Mouse (Mus musculus) CH12.LX (cell line): ENCODE data around the gene Hoxa9. TPM values are rescaled to one million over a fixed set of nuclear protein-coding genes. Genes with fewer than 3 reads are reported as not detected.

ENCODE experiments used
- DNase-seq: peaks from one replicate; pipeline ENCODE4 v3.0.0-alpha.2; 2013; ENCODE audit errors: extremely low read depth
- H3K27ac ChIP-seq: 2 replicates; pipeline ENCODE4 v1.5.1; 2012; ENCODE audit warnings: low read depth, mild to moderate bottlenecking, control low read depth, moderate library complexity; ENCODE audit not compliant: insufficient read depth
- H3K27me3 ChIP-seq: replicated peaks from 2 replicates; pipeline ENCODE3; 2012; ENCODE audit warnings: inconsistent platforms
- H3K36me3 ChIP-seq, 2 experiments: replicated peaks in 1 of 2; 2 replicates each; pipeline versions ENCODE3 to v1.6.1; 2012; ENCODE audit warnings: inconsistent platforms in 1 of 2, low read length in 1 of 2, mild to moderate bottlenecking in 1 of 2, mixed read lengths in 1 of 2, moderate library complexity in 1 of 2; ENCODE audit not compliant: control insufficient read depth in 1 of 2, insufficient read depth in 1 of 2
- H3K4me1 ChIP-seq, 2 experiments: 2 replicates each; pipeline ENCODE4 v1.6.1; 2012; ENCODE audit warnings: inconsistent platforms in 1 of 2, moderate library complexity in 1 of 2; ENCODE audit not compliant: insufficient read depth in 2 of 2, control insufficient read depth in 1 of 2
- H3K4me2 ChIP-seq: 2 replicates; pipeline ENCODE4 v1.6.1; 2012; ENCODE audit warnings: low read depth, mild to moderate bottlenecking, control low read depth; ENCODE audit not compliant: poor library complexity, insufficient read depth, severe bottlenecking
- H3K4me3 ChIP-seq, 3 experiments: fragments of 150-350 bp in 1 of 3; sonication (generic) in 1 of 3; replicated peaks in 1 of 3; 2 replicates each; pipeline versions ENCODE3 to v1.5.1; 2011 to 2012; ENCODE audit warnings: low read depth in 2 of 3, low read length in 2 of 3, mild to moderate bottlenecking in 2 of 3, moderate library complexity in 2 of 3, control low read depth in 1 of 3, improper control_type of control experiment in 1 of 3, inconsistent platforms in 1 of 3, mixed read lengths in 1 of 3; ENCODE audit not compliant: poor library complexity in 1 of 3
- H3K79me2 ChIP-seq: replicated peaks from 2 replicates; pipeline ENCODE4 v1.6.1; 2012; ENCODE audit warnings: mild to moderate bottlenecking, moderate library complexity; ENCODE audit not compliant: control insufficient read depth, poor library complexity, insufficient read depth, severe bottlenecking; ENCODE audit errors: extremely low read depth
- H3K9ac ChIP-seq: 2 replicates; pipeline ENCODE4 v1.6.1; 2012; ENCODE audit warnings: low read depth, mild to moderate bottlenecking, control low read depth, moderate library complexity; ENCODE audit not compliant: insufficient read depth
- H3K9me3 ChIP-seq: replicated peaks from 2 replicates; pipeline ENCODE3; 2012; ENCODE audit warnings: low read length, inconsistent platforms, mixed read lengths
- BHLHE40 ChIP-seq: IDR thresholded peaks from 2 replicates; pipeline ENCODE4 v1.6.1; 2011; ENCODE audit warnings: mild to moderate bottlenecking, low read depth, low read length, improper control_type of control experiment
- CHD2 ChIP-seq: IDR thresholded peaks from 2 replicates; pipeline ENCODE4 v1.6.1; 2011; ENCODE audit warnings: low read length, improper control_type of control experiment
- CTCF ChIP-seq, 2 experiments: IDR thresholded peaks in 1 of 2; conservative IDR thresholded peaks in 1 of 2; 2 replicates each; pipeline ENCODE4 v1.5.1; 2011 to 2012; ENCODE audit warnings: low read depth in 2 of 2, low read length in 2 of 2, improper control_type of control experiment in 1 of 2, inconsistent platforms in 1 of 2, mild to moderate bottlenecking in 1 of 2, moderate library complexity in 1 of 2
- ELF1 ChIP-seq: IDR thresholded peaks from 2 replicates; pipeline ENCODE4 v1.6.1; 2014; ENCODE audit warnings: low read depth, mild to moderate bottlenecking, inconsistent platforms, low read length, improper control_type of control experiment
- HCFC1 ChIP-seq: IDR thresholded peaks from 2 replicates; pipeline ENCODE4 v1.6.1; 2012; ENCODE audit warnings: low read depth, mild to moderate bottlenecking, inconsistent platforms, low read length, improper control_type of control experiment
- MAZ ChIP-seq: IDR thresholded peaks from 2 replicates; pipeline ENCODE4 v1.6.1; 2012; ENCODE audit warnings: low read depth, mild to moderate bottlenecking, inconsistent platforms, low read length, improper control_type of control experiment, moderate library complexity
- MEF2A ChIP-seq: IDR thresholded peaks from 2 replicates; pipeline ENCODE4 v1.6.1; 2014; ENCODE audit warnings: low read depth, mild to moderate bottlenecking, inconsistent platforms, low read length, improper control_type of control experiment, borderline replicate concordance
- POLR2AphosphoS2 ChIP-seq: IDR thresholded peaks from 2 replicates; pipeline ENCODE4 v1.6.1; 2011; ENCODE audit warnings: low read depth, low read length, improper control_type of control experiment
- USF1 ChIP-seq: IDR thresholded peaks from 2 replicates; pipeline ENCODE4 v1.6.1; 2014; ENCODE audit warnings: low read depth, mild to moderate bottlenecking, inconsistent platforms, low read length, improper control_type of control experiment
- USF2 ChIP-seq: conservative IDR thresholded peaks from 2 replicates; pipeline ENCODE4 v1.6.1; 2011; ENCODE audit warnings: low read depth, low read length, improper control_type of control experiment
- ZNF384 ChIP-seq: IDR thresholded peaks from 2 replicates; pipeline ENCODE4 v1.6.1; 2012; ENCODE audit warnings: low read depth, low read length, improper control_type of control experiment, inconsistent platforms
- dilution Hi-C: fragments of 300-500 bp; cut with MboI; formaldehyde crosslinking; loops from 2 replicates; pipeline ENCODE4 v1.14.3; 2020; ENCODE audit warnings: low sequenced_read_pairs; ENCODE audit not compliant: extremely low pct_unique_long_range_greater_than_20kb, extremely low pct_ligation_motif_present
- in situ Hi-C: fragments of 300-500 bp; cut with MboI; formaldehyde crosslinking; loops from 3 replicates; pipeline ENCODE4 v1.14.3; 2019; ENCODE audit warnings: low sequenced_read_pairs, low pct_ligation_motif_present, low pct_unique_long_range_greater_than_20kb, mixed read lengths
- polyA plus RNA-seq: library from polyadenylated mRNA; unstranded; fragments of >175 nt; gene quantifications from 2 replicates; pipeline ENCODE4 v1.2.1, GENCODE M21; 2012; ENCODE audit warnings: low read depth; ENCODE audit not compliant: insufficient read length
- total RNA-seq, 2 experiments: library from RNA; depleted of rRNA; stranded (reverse); fragments of 300-350 nt in 1 of 2; fragments of >200 nt in 1 of 2; gene quantifications; 2 replicates each; pipeline ENCODE4 v1.2.3; 2012 to 2014

Hoxa9 gene
- total and polyA plus RNA-seq, 3 experiments, result 0.30 to 0.47 (median 0.30) TPM

DNA sequence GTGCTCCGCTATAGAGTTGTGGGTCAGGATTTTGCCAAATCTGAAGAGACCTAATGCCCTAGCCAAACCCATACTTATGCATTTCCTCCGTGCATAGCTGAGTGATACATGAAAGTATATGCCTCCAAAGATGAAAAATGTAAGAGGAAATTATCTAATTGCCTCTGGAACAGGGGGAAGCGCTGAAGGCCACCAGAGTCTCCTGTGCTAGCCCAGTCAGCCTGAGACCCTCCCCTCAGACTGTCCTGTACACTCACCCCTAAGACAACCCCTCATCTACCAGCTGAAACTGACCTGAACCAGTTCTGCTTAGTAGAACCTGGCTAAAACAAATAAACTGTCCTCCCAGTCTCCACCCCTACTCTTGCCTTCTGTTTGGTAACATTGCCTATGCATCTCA, 50.2 kb downstream of the Hoxa9 start:
- Histone ChIP-seq H3K4me2 (no peak overlapping the region), H3K27me3 (no peaks in the 10 kb centered on the region), H3K9ac (no peak overlapping the region), H3K4me3 (no peak overlapping the region), H3K36me3 (no peaks in the 10 kb centered on the region), H3K9me3 (no peaks in the 10 kb centered on the region), H3K4me1 (no peaks in the 10 kb centered on the region), H3K79me2 (no peaks in the 10 kb centered on the region), H3K27ac (no peak overlapping the region)
- in situ Hi-C loops, result no loop called here
- no peak for DNase-seq
- TF ChIP-seq POLR2AphosphoS2 (no peak), HCFC1 (no peak), CTCF (conservative IDR thresholded peaks at IDR 0.05 in 1 of 2, IDR thresholded peaks at IDR 0.05 in 1 of 2; ENCODE audit: low read depth in 2 of 2, low read length in 2 of 2) (no peak)
- dilution Hi-C loops, result no loop called here

DNA sequence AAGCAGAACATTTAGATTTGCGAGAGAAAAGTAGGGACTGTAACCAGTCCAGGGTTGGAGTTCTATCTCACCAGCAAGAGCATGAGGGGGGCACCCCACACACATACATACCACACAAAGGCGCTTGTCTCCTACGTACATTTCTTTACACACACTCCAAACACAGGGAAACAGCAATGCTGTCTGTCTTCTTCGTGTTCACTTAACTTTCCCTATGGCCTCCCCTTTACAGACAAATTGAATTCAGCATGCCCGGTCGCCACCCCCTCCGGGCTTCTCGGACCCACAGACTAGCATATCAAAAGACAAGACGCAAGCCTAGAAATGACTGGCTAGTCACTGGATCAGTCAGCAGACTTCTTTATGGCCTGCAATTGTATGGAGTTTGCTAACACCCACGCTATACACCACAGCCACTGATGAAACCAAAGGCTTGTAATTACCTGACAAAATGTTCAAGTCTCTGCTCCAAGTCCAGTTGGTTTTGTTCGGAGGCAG, 50.6 kb downstream of the Hoxa9 start:
- H3K27me3 ChIP-seq, result no peaks in the 10 kb centered on the region
- no peak overlapping the region for H3K4me2 ChIP-seq
- H3K9ac ChIP-seq, result no peak overlapping the region

DNA sequence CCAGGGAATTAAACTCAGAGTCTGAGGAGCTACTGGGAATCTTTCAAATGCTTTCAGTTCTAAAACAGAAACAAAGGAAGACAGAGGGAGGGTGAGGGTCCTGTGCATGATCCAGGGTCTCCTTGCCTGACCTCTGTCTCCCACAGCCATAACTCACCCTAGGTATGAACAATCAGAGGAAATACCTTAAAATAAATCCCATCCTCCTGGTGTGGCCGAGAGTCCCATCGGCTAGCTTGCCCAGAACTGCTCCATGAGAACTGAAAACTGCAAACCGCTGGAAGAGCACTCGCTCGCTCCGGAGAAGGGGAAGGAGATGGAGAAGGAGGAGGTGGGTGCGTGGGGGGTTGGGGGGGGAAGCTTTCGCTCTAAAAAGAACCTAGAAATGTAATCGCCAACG, 51.2 kb downstream of the Hoxa9 start:
- H3K9ac ChIP-seq, result no peak overlapping the region
- TF ChIP-seq USF2, result no peak
- no peak for TF ChIP-seq MEF2A
- dilution Hi-C loops, result no loop called here

More for the DNA sequence above, 50.6 kb downstream of the Hoxa9 start:
- in situ Hi-C loops (no loop called here), dilution Hi-C loops (no loop called here)
- TF ChIP-seq ZNF384 (no peak), MAZ (no peak), BHLHE40 (no peak), ELF1 (no peak), CHD2 (no peak), USF1 (no peak)
- H3K27ac ChIP-seq, result no peak overlapping the region
- H3K4me1 ChIP-seq, result no peaks in the 10 kb centered on the region
- DNase-seq, result no peak
- H3K36me3 ChIP-seq, result no peaks in the 10 kb centered on the region
- no peak overlapping the region for H3K4me3 ChIP-seq
- peaks cover 2% of the 10 kb centered on the region for H3K9me3 ChIP-seq
- no peaks in the 10 kb centered on the region for H3K79me2 ChIP-seq

More for the DNA sequence above, 51.2 kb downstream of the Hoxa9 start:
- no peak for DNase-seq
- Histone ChIP-seq H3K4me1 (no peaks in the 10 kb centered on the region), H3K27ac (no peak overlapping the region), H3K27me3 (no peaks in the 10 kb centered on the region), H3K36me3 (no peaks in the 10 kb centered on the region), H3K4me2 (no peak overlapping the region), H3K9me3 (peaks cover 5% of the 10 kb centered on the region), H3K4me3 (no peak overlapping the region), H3K79me2 (no peaks in the 10 kb centered on the region)
- in situ Hi-C loops, result no loop called here
